Mouse (Mus musculus) leukemia stem cell, adult 10-12 weeks (primary cell): ENCODE results near the gene Olfr507. TPM values are rescaled to one million over a fixed set of nuclear protein-coding genes. Genes with fewer than 3 reads are reported as not detected.

Experiments used
- polyA plus RNA-seq: library from polyadenylated mRNA; stranded (reverse); fragments of >175 nt; gene quantifications from 2 replicates; pipeline ENCODE4 v1.2.3, GENCODE M21; 2012; ENCODE audit warnings: low replicate concordance

Olfr507 gene
- not detected in 2 replicates for polyA plus RNA-seq

GRCm38 (mm10) chr7:108621514-108621913, at the start of gene Olfr507:
Gene Olfr507 (plus strand): TSS chr7:108621814.

GRCm38 (mm10) chr7:108610487-108610886, 11.1 kb upstream of the Olfr507 start, which contains the start of gene Olfr506:
Gene Olfr506 (plus strand): TSS chr7:108610787.

GRCm38 (mm10) chr7:108629694-108630093, 8.1 kb downstream of the Olfr507 start, which contains the start of gene Olfr508:
Gene Olfr508 (plus strand): TSS chr7:108629994.

GRCm38 (mm10) chr7:108651806-108652205, 30.2 kb downstream of the Olfr507 start, which contains the start of gene Olfr509:
Gene Olfr509 (minus strand): TSS chr7:108651906.

GRCm38 (mm10) chr7:108666118-108666517, 44.5 kb downstream of the Olfr507 start, which contains the start of gene Olfr510:
Gene Olfr510 (plus strand): TSS chr7:108666418.

Other genes with a start within 250 kb of the Olfr507 start
- not detected in 2 replicates for gene Olfr495, start 228.6 kb upstream of the Olfr507 start, polyA plus RNA-seq
- not detected in 2 replicates for gene Olfr497, start 201.4 kb upstream of the Olfr507 start, polyA plus RNA-seq
- not detected in 2 replicates for gene Olfr498, start 156.5 kb upstream of the Olfr507 start, polyA plus RNA-seq
- not detected in 2 replicates for gene Olfr502, start 96.7 kb upstream of the Olfr507 start, polyA plus RNA-seq
- not detected in 2 replicates for gene Olfr503, start 77.3 kb upstream of the Olfr507 start, polyA plus RNA-seq
- gene Olfr504, start 56.0 kb upstream of the Olfr507 start, polyA plus RNA-seq, result not detected in 2 replicates
- gene Olfr506, start 11.0 kb upstream of the Olfr507 start, polyA plus RNA-seq, result not detected in 2 replicates
- gene Olfr508, start 8.2 kb downstream of the Olfr507 start, polyA plus RNA-seq, result not detected in 2 replicates
- gene Olfr509, start 30.1 kb downstream of the Olfr507 start, polyA plus RNA-seq, result not detected in 2 replicates
- not detected in 2 replicates for gene Olfr510, start 44.6 kb downstream of the Olfr507 start, polyA plus RNA-seq
- not detected in 2 replicates for gene Olfr512, start 91.5 kb downstream of the Olfr507 start, polyA plus RNA-seq
- gene Olfr513, start 129.2 kb downstream of the Olfr507 start, polyA plus RNA-seq, result not detected in 2 replicates
- not detected in 2 replicates for gene Olfr514, start 204.2 kb downstream of the Olfr507 start, polyA plus RNA-seq
- gene Olfr516, start 228.7 kb downstream of the Olfr507 start, polyA plus RNA-seq, result not detected in 2 replicates